Mouse (Mus musculus) embryonic facial prominence, embryonic 13.5 days (tissue): ENCODE data around the gene Cldn15. TPM values are rescaled to one million over a fixed set of nuclear protein-coding genes. Genes with fewer than 3 reads are reported as not detected.
A peak's percentile ranks its signal among the peaks of the same experiment; 100 is the strongest.

ENCODE experiments used
- ATAC-seq: fragments of 200-750 bp; cut with Nextera tagmentation; 2 replicates; pipeline ENCODE4 v1.8.0; 2017; ENCODE audit warnings: low read depth; ENCODE audit not compliant: insufficient number of reproducible peaks, insufficient read depth, low FRiP score, low TSS enrichment
- H3K27ac ChIP-seq: fragments of 300-500 bp; sonication (generic); 2 replicates; pipeline ENCODE4 v1.5.1; 2015; ENCODE audit warnings: moderate library complexity, mild to moderate bottlenecking, inconsistent platforms
- H3K27me3 ChIP-seq: fragments of 300-500 bp; sonication (generic); 2 replicates; pipeline ENCODE4 v1.6.1; 2015; ENCODE audit warnings: mild to moderate bottlenecking, inconsistent platforms
- H3K36me3 ChIP-seq: fragments of 300-500 bp; sonication (generic); 2 replicates; pipeline ENCODE4 v1.6.1; 2015; ENCODE audit warnings: mild to moderate bottlenecking, inconsistent platforms
- H3K4me1 ChIP-seq: fragments of 300-500 bp; sonication (generic); 2 replicates; pipeline ENCODE4 v1.6.1; 2015; ENCODE audit warnings: inconsistent platforms
- H3K4me2 ChIP-seq: fragments of 300-500 bp; sonication (generic); 2 replicates; pipeline ENCODE4 v1.6.1; 2015; ENCODE audit warnings: moderate library complexity, mild to moderate bottlenecking, inconsistent platforms
- H3K4me3 ChIP-seq: fragments of 300-500 bp; sonication (generic); 2 replicates; pipeline ENCODE4 v1.5.1; 2015; ENCODE audit warnings: mild to moderate bottlenecking, inconsistent platforms
- H3K9ac ChIP-seq: fragments of 300-500 bp; sonication (generic); 2 replicates; pipeline ENCODE4 v1.6.1; 2015; ENCODE audit warnings: mild to moderate bottlenecking, inconsistent platforms
- H3K9me3 ChIP-seq: fragments of 300-500 bp; sonication (generic); 2 replicates; pipeline ENCODE4 v1.6.1; 2016; ENCODE audit warnings: inconsistent platforms
- WGBS: fragments of 180-500 bp; shearing (Covaris S2); methylation state at CpG from one replicate; pipeline ENCODE4 v1.1.7; 2015; ENCODE audit warnings: mixed read lengths; 5-methylcytosine and 5-hydroxymethylcytosine counted together
- polyA plus RNA-seq: library from polyadenylated mRNA; unstranded; fragments of >200 nt; fragmentation: Nextera tagmentation; extraction: Ambion mirVana; gene quantifications from 2 replicates; pipeline ENCODE4 v1.2.1, GENCODE M21; 2015

Gene Cldn15
- polyA plus RNA-seq = 0.44 and 0.61 TPM in 2 replicates

- ATAC-seq = no peak
- Histone ChIP-seq H3K27me3 (no peaks in the 10 kb centered on the region), H3K9me3 (no peaks in the 10 kb centered on the region), H3K4me3 (no peak within 1 kb of the TSS), H3K36me3 (peaks cover 52% of the 10 kb centered on the region), H3K9ac (no peak within 1 kb of the TSS), H3K27ac (0 out of 2 replicates have a peak within 1 kb of the TSS, but pooled peaks have one; percentile 2), H3K4me2 (no peak within 1 kb of the TSS), H3K4me1 (peaks cover 21% of the 10 kb centered on the region)
- WGBS = 79% methylated on average over 5 of the region's 6 CpGs
Measured at GRCm38 (mm10) chr5:136966331-136966730, at the start of gene Cldn15. Gene Cldn15, plus strand, starts transcription at chr5:136966616.

DNA sequence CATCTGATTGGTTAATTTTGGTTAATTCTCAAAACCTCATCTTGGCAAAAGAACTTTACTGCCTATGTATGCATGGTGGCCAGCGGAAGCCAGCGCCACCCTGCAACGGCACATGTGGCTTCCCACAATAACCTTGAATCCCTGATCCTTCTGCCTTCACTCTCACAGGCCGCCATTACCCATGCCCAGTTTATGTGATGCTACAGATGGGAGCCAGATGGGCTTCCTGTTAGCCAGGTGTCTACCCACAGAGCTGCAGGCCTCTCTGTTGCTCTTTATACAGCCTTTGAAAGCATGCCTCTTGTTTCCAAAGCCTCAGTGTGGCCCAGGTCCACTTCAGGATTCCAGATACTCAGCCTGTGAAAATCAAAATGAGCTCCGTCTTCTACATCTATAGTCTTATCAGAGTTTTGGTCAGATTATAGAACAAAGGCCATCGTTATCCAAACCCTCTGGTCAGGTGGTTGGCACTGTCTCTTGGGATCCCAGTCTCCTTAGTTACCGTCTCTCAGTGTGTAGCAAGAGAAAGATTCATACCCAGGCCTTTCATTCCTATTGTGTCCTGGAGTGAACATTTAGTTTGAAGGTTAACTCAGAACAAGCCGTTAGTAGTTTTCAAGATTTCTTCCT is 48.7 kb upstream of the Cldn15 start:
- no peak overlapping the region for H3K4me2 ChIP-seq
- H3K27me3 ChIP-seq = no peaks in the 10 kb centered on the region
- 95% methylated on average over 8 of the region's 8 CpGs for WGBS
- no peak overlapping the region for H3K4me3 ChIP-seq
- no peak overlapping the region for H3K9ac ChIP-seq
- peaks cover 17% of the 10 kb centered on the region for H3K36me3 ChIP-seq
- no peak for ATAC-seq
- H3K27ac ChIP-seq = no peak overlapping the region
- no peaks in the 10 kb centered on the region for H3K9me3 ChIP-seq
- peaks cover 5% of the 10 kb centered on the region; the same call in 1 of the 2 replicates for H3K4me1 ChIP-seq

DNA sequence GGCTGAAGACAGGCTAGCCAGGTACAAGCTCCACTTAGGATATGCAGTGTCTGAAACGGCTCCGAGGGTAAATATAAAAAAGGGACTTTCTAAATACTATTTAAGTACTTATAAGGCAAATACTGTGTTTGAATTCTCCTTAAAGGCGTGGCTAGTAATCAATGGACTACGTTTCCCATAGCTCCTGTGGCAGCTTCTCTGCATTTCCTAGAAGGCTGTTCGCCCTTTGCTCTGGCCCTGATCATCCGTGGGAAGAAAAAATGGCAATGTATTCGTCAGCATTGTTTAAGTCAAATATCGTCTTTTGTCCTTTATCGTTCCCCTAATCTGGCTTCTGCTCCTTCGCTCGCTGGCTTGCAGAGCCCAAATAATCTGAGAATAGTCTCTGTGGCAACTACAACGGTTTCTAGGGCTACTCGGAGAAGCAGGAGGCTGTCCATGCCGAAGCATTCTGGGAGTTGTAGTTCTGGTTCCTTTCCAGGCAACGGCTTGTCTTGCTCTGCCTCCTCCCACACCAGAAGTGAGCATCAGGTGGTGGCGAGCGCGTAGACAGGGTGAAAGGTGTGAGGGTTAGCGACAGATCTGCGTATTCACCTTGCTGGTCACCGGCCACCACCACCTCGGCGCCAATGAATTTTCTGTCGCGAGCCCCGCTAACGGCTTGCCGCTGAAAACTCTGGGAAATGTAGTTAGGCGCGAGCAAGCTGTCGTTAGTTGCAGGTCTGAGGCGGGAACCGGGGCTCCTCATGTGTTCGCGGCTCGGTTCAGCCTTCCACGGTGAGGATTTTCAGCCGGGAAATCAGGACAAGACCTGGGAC is 47.6 kb upstream of the Cldn15 start:
- no peaks in the 10 kb centered on the region for H3K9me3 ChIP-seq
- H3K27ac ChIP-seq = no peak overlapping the region
- peak overlapping the region; percentile 75 for H3K4me2 ChIP-seq
- peaks cover 6% of the 10 kb centered on the region; the same call in 1 of the 2 replicates for H3K36me3 ChIP-seq
- WGBS = 4% methylated on average over 38 of the region's 38 CpGs
- H3K4me3 ChIP-seq = peak overlapping the region; percentile 63
- H3K9ac ChIP-seq = peak overlapping the region; percentile 81
- peaks cover 5% of the 10 kb centered on the region; the same call in 1 of the 2 replicates for H3K4me1 ChIP-seq
- peak; percentile 74; the same call in 1 of the 2 replicates for ATAC-seq
- H3K27me3 ChIP-seq = no peaks in the 10 kb centered on the region

DNA sequence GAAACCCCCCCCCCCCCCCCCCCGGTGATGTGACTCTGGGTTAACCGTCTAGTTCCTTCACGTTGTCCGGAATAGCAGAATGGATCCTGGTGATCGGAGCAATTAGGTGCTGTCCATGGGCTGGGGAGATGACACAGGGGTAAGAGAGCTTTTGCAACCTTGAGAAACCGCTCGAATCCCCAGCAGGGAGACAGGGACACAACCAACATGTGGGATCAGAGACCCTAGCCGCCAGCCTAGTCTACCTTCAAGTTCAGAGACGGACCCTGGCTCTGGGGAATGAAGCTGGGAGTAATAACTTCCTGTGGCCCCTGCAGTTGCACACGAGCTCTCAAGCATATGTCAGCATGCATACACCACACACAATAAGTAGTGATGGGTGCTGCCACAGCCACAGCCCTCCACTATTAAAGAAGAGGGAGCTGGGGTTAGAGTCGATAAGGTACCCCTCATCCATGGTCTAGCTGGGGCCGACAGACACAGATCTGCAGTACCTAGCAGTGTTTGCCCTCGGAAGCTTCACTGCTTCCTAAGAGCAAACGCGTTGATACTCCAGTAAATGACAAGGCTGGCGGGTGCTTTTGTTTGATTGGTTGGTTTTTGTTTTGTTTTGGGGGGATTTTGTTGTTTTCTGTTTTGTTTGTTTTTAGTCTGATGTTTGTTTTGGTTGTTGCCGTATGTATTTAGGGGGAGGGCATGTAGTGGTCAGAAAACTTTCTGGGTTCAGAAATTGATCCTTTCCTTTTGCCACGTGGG is 46.7 kb upstream of the Cldn15 start:
- 22% methylated on average over 17 of the region's 18 CpGs for WGBS
- Histone ChIP-seq H3K4me3 (peak overlapping the region; percentile 63), H3K36me3 (peaks cover 2% of the 10 kb centered on the region; the same call in 1 of the 2 replicates), H3K9ac (peak overlapping the region; percentile 81), H3K4me2 (peak overlapping the region; percentile 75), H3K9me3 (no peaks in the 10 kb centered on the region), H3K4me1 (peaks cover 5% of the 10 kb centered on the region; the same call in 1 of the 2 replicates), H3K27me3 (no peaks in the 10 kb centered on the region), H3K27ac (no peak overlapping the region)
- ATAC-seq = no peak

DNA sequence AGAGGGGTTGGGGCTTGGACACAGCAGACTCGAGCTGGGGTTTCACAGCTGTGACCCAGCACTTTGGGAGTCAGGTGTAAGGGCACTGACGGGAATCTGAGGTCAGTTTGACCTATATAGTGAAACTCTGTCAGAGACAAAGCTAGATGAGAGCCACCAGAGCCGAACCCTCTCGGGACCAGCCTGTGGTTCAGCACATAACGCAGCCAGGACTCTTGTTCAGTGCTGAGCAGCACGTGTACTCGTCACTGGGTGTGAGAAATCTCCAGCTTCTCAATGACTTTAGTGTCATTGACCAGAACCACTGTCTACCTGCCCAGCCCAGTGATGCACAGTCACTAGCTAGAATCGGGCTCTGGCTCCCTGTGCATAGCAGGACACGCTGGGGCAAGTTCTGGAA is 43.6 kb upstream of the Cldn15 start:
- H3K9ac ChIP-seq = no peak overlapping the region
- H3K27ac ChIP-seq = no peak overlapping the region
- ATAC-seq = no peak
- 78% methylated on average over 9 of the region's 9 CpGs for WGBS
- H3K4me1 ChIP-seq = peaks cover 5% of the 10 kb centered on the region; the same call in 1 of the 2 replicates
- no peak overlapping the region for H3K4me2 ChIP-seq
- no peaks in the 10 kb centered on the region for H3K27me3 ChIP-seq
- peaks cover 17% of the 10 kb centered on the region for H3K36me3 ChIP-seq
- H3K9me3 ChIP-seq = no peaks in the 10 kb centered on the region
- H3K4me3 ChIP-seq = no peak overlapping the region

- peaks cover 5% of the 10 kb centered on the region; the same call in 1 of the 2 replicates for H3K4me1 ChIP-seq
- no peaks in the 10 kb centered on the region for H3K27me3 ChIP-seq
- WGBS = 68% methylated on average over 7 of the region's 7 CpGs
- H3K9me3 ChIP-seq = no peaks in the 10 kb centered on the region
- H3K4me2 ChIP-seq = no peak overlapping the region
- no peak for ATAC-seq
- no peak overlapping the region for H3K4me3 ChIP-seq
- H3K36me3 ChIP-seq = peaks cover 17% of the 10 kb centered on the region
- H3K9ac ChIP-seq = no peak overlapping the region
- H3K27ac ChIP-seq = no peak overlapping the region
Measured at GRCm38 (mm10) chr5:136923751-136924478, 42.5 kb upstream of the Cldn15 start.

GRCm38 (mm10) chr5:136929073-136929472 is 37.3 kb upstream of the Cldn15 start:
- Histone ChIP-seq H3K9me3 (no peaks in the 10 kb centered on the region), H3K9ac (peak overlapping the region; percentile 46; the same call in 1 of the 2 replicates), H3K36me3 (peaks cover 23% of the 10 kb centered on the region), H3K4me1 (peaks cover 5% of the 10 kb centered on the region), H3K27me3 (no peaks in the 10 kb centered on the region), H3K4me2 (no peak overlapping the region), H3K4me3 (no peak overlapping the region), H3K27ac (no peak overlapping the region)
- WGBS = 17% methylated on average over 4 of the region's 4 CpGs
- peak; percentile 63; the same call in 1 of the 2 replicates for ATAC-seq

DNA sequence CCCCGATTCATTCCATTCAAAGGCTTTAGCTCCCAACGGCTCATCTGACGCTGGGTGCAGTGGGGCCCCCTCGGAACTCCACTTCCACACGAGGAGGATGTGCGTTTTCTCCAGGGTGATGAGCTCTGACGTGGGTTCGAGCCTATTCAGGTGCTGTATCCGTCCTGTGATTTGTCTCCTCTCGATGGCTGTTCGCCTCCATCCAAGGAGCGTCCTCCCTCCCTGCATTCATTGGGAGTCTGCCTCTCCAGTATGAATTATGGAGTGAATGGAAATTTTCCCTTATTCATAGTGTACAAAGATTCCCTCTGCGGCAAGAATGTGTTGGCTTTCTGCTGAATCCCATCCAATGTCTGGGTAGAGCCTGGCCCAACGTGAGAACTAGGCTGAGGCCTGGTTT is 34.5 kb upstream of the Cldn15 start:
- Histone ChIP-seq H3K27me3 (no peaks in the 10 kb centered on the region), H3K27ac (no peak overlapping the region), H3K4me3 (no peak overlapping the region), H3K36me3 (peaks cover 10% of the 10 kb centered on the region; the same call in 1 of the 2 replicates), H3K9me3 (no peaks in the 10 kb centered on the region), H3K9ac (no peak overlapping the region), H3K4me1 (peaks cover 5% of the 10 kb centered on the region), H3K4me2 (no peak overlapping the region)
- no peak for ATAC-seq
- WGBS = 81% methylated on average over 14 of the region's 14 CpGs

DNA sequence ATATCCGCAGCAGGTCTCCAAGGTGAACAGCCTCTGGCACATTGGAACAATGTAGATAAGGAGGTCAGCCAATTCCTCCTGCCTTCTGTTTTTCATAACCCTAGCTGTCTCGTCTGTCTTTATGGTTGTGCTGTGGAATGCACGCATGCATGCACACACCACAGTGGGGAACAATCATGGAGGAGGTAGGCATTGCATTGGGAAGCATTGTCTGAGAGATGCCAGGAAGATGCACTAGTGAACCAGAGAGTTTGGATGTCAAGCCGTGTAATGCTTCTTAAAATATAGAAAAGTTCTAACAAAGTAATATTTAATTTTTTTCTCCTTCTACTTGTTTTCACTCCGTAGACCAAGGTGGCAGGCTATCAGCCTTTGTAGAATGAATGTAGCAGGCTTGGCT is 33.5 kb upstream of the Cldn15 start:
- 69% methylated on average over 5 of the region's 5 CpGs for WGBS

DNA sequence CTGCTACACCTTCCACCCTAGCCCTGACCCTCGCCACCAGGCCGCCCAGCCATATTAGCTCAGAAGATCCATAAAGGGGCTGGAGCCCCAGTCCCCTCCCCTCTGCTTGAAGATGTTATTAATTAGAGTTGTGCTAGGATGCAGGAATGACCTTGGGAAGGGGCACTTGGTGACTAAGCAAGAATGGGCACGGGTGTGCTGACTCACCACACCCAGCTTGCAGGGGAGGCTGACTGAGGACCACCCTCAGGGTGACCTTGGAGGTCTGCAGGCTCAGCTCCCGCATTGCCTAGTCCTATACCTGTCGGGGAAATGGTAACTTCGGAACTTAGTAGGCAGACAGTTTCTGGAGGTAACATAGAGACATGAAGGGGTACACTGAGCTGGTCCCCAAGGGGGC is 32.5 kb upstream of the Cldn15 start:
- Histone ChIP-seq H3K4me2 (no peak overlapping the region), H3K4me3 (no peak overlapping the region), H3K4me1 (peaks cover 5% of the 10 kb centered on the region), H3K9ac (no peak overlapping the region), H3K36me3 (peaks cover 9% of the 10 kb centered on the region; the same call in 1 of the 2 replicates), H3K27me3 (no peaks in the 10 kb centered on the region), H3K27ac (no peak overlapping the region), H3K9me3 (no peaks in the 10 kb centered on the region)
- ATAC-seq = no peak
- WGBS = 79% methylated on average over 6 of the region's 6 CpGs

More for the DNA sequence above, 33.5 kb upstream of the Cldn15 start:
- no peak overlapping the region for H3K4me3 ChIP-seq
- peaks cover 9% of the 10 kb centered on the region; the same call in 1 of the 2 replicates for H3K36me3 ChIP-seq
- H3K9ac ChIP-seq = no peak overlapping the region
- peaks cover 5% of the 10 kb centered on the region for H3K4me1 ChIP-seq
- H3K27ac ChIP-seq = no peak overlapping the region
- no peaks in the 10 kb centered on the region for H3K9me3 ChIP-seq
- no peak for ATAC-seq
- H3K4me2 ChIP-seq = no peak overlapping the region
- H3K27me3 ChIP-seq = no peaks in the 10 kb centered on the region
